Mouse (Mus musculus) heart, adult 2 months (tissue): ENCODE results near the gene Kcnk4. TPM values are rescaled to one million over a fixed set of nuclear protein-coding genes. Genes with fewer than 3 reads are reported as not detected.
A peak's percentile ranks its signal among the peaks of the same experiment; 100 is the strongest.

ENCODE experiments used
- DNase-seq, 2 experiments: peaks; one replicate each; pipeline ENCODE4 v3.0.0; 2021
- H3K27ac ChIP-seq: fragments of 200-600 bp; 2 replicates; pipeline ENCODE4 v1.8.1; 2022
- H3K27me3 ChIP-seq: fragments of 200-500 bp; 2 replicates; pipeline ENCODE4 v1.6.1; 2012; ENCODE audit warnings: mild to moderate bottlenecking, low read length, inconsistent platforms, mixed read lengths; ENCODE audit not compliant: control insufficient read depth, insufficient read depth
- H3K36me3 ChIP-seq: fragments of 200-500 bp; 2 replicates; pipeline ENCODE4 v1.6.1; 2012; ENCODE audit warnings: low read length, inconsistent platforms; ENCODE audit not compliant: control insufficient read depth, insufficient read depth
- H3K4me1 ChIP-seq: fragments of 200-500 bp; 2 replicates; pipeline ENCODE4 v1.6.1; 2011; ENCODE audit warnings: low read length; ENCODE audit not compliant: control insufficient read depth, insufficient read depth
- H3K4me3 ChIP-seq: fragments of 200-600 bp; 2 replicates; pipeline ENCODE4 v1.8.1; 2022
- H3K79me2 ChIP-seq: fragments of 200-500 bp; replicated peaks from 2 replicates; pipeline ENCODE4 v1.6.1; 2012; ENCODE audit warnings: mild to moderate bottlenecking, inconsistent platforms, low read length, moderate library complexity, mixed read lengths; ENCODE audit not compliant: control insufficient read depth, insufficient read depth
- H3K9ac ChIP-seq: fragments of 200-500 bp; 2 replicates; pipeline ENCODE4 v1.6.1; 2012; ENCODE audit warnings: low read depth, mild to moderate bottlenecking, control low read depth, inconsistent platforms, low read length, mixed read lengths
- CTCF ChIP-seq: fragments of 200-600 bp; IDR thresholded peaks from 2 replicates; pipeline ENCODE4 v1.8.1; 2022; ENCODE audit warnings: antibody characterized with exemption, mild to moderate bottlenecking, moderate library complexity
- EP300 ChIP-seq: fragments of 200-500 bp; IDR thresholded peaks from 2 replicates; pipeline ENCODE4 v1.6.1; 2011; ENCODE audit warnings: low read depth, low read length, control low read depth; ENCODE audit not compliant: insufficient read depth
- POLR2A ChIP-seq: fragments of 200-500 bp; IDR thresholded peaks from 2 replicates; pipeline ENCODE4 v1.6.1; 2011; ENCODE audit warnings: mild to moderate bottlenecking, low read depth, low read length, control low read depth; ENCODE audit not compliant: insufficient read depth
- WGBS: fragments of 180-500 bp; shearing (Covaris S2); methylation state at CpG from one replicate; pipeline ENCODE4 v1.1.7; 2018; 5-methylcytosine and 5-hydroxymethylcytosine counted together
- intact Hi-C: fragments of 180-260 bp; cut with DNase I; formaldehyde crosslinking; loops from one replicate; pipeline ENCODE4 v1.15.1; 2025
- polyA plus RNA-seq: library from polyadenylated mRNA; depleted of rRNA; stranded (reverse); fragments of >200 nt; gene quantifications from 2 replicates; pipeline ENCODE4 v1.2.3, GENCODE M21; 2012
- total RNA-seq, 2 experiments: library from RNA; stranded (reverse); gene quantifications; 2 replicates each; pipeline ENCODE4 v1.2.3; 2021

The Kcnk4 gene
- total and polyA plus RNA-seq, 3 experiments = 0.21 TPM; not detected in 2

- peak within 1 kb of the TSS; percentile 92 for H3K27ac ChIP-seq
- intact Hi-C loops = no loop called here
- peak within 1 kb of the TSS; percentile 84 for H3K9ac ChIP-seq
- no peaks in the 10 kb centered on the region for H3K36me3 ChIP-seq
- H3K27me3 ChIP-seq = peaks cover 5% of the 10 kb centered on the region
- under 1% methylated on average over 65 of the region's 66 CpGs for WGBS
- no peaks in the 10 kb centered on the region for H3K79me2 ChIP-seq
- peaks cover 10% of the 10 kb centered on the region for H3K4me1 ChIP-seq
- peak; percentile 100 for DNase-seq
- TF ChIP-seq CTCF = no peak
- peak; percentile 66; the same call in 1 of the 2 replicates for TF ChIP-seq EP300
- peak; percentile 75 for TF ChIP-seq POLR2A
- H3K4me3 ChIP-seq = peak within 1 kb of the TSS; percentile 84
Observed at GRCm38 (mm10) chr19:6921647-6922567, 12.4 kb downstream of the Kcnk4 start, which contains the start of gene Esrra. Esrra (minus strand) TSS chr19:6921813.

- H3K4me1 ChIP-seq = peaks cover 10% of the 10 kb centered on the region
Observed at GRCm38 (mm10) chr19:6920741-6921636, 13.3 kb downstream of the Kcnk4 start.

GRCm38 (mm10) chr19:6919876-6920740, 14.2 kb downstream of the Kcnk4 start:
- no peak overlapping the region; the same call in 1 of the 2 replicates for H3K27ac ChIP-seq
- no peaks in the 10 kb centered on the region for H3K79me2 ChIP-seq

More at GRCm38 (mm10) chr19:6920741-6921636, 13.3 kb downstream of the Kcnk4 start:
- Histone ChIP-seq H3K79me2 (no peaks in the 10 kb centered on the region), H3K36me3 (no peaks in the 10 kb centered on the region), H3K4me3 (peak overlapping the region; percentile 84), H3K27me3 (peaks cover 3% of the 10 kb centered on the region), H3K9ac (peak overlapping the region; percentile 84), H3K27ac (peak overlapping the region; percentile 88)
- no peak for DNase-seq
- WGBS = 1% methylated on average over 47 of the region's 48 CpGs
- TF ChIP-seq CTCF (0 out of 2 replicates have a peak, but pooled peaks have one; percentile 21), EP300 (no peak), POLR2A (no peak)
- intact Hi-C loops = loop anchor here (1.0 kb wide), 1 partner anchor 12 kb away; the partner anchor contains the start of gene Trmt112

GRCm38 (mm10) chr19:6919431-6919830, 14.9 kb downstream of the Kcnk4 start:
- H3K79me2 ChIP-seq = no peaks in the 10 kb centered on the region
- H3K4me1 ChIP-seq = peaks cover 7% of the 10 kb centered on the region
- no peaks in the 10 kb centered on the region for H3K27me3 ChIP-seq
- TF ChIP-seq EP300 (no peak), CTCF (no peak), POLR2A (no peak)
- H3K36me3 ChIP-seq = no peaks in the 10 kb centered on the region
- no peak for DNase-seq
- no peak overlapping the region for H3K27ac ChIP-seq
- intact Hi-C loops = no loop called here
- H3K4me3 ChIP-seq = no peak overlapping the region
- H3K9ac ChIP-seq = 0 out of 2 replicates have a peak overlapping the region, but pooled peaks have one; percentile 25

More at GRCm38 (mm10) chr19:6919876-6920740, 14.2 kb downstream of the Kcnk4 start:
- peak; percentile 61 to 68 for DNase-seq
- intact Hi-C loops = loop anchor here (1.0 kb wide), 1 partner anchor 11 kb away; the partner anchor contains the start of gene Trmt112
- WGBS = 38% methylated on average over 8 of the region's 8 CpGs
- TF ChIP-seq EP300 = no peak
- TF ChIP-seq CTCF = no peak
- no peak for TF ChIP-seq POLR2A
- Histone ChIP-seq H3K36me3 (no peaks in the 10 kb centered on the region), H3K4me3 (peak overlapping the region; percentile 84), H3K9ac (peak overlapping the region; percentile 84), H3K27me3 (0 out of 2 replicates have a peak, but pooled peaks cover 2% of the 10 kb centered on the region), H3K4me1 (peaks cover 10% of the 10 kb centered on the region)

GRCm38 (mm10) chr19:6918321-6918720, 16.0 kb downstream of the Kcnk4 start:
- 80% methylated on average over 4 of the region's 4 CpGs for WGBS
- no peak for DNase-seq
- Histone ChIP-seq H3K79me2 (no peaks in the 10 kb centered on the region), H3K9ac (no peak overlapping the region), H3K36me3 (no peaks in the 10 kb centered on the region), H3K27me3 (no peaks in the 10 kb centered on the region), H3K4me3 (no peak overlapping the region), H3K4me1 (peaks cover 7% of the 10 kb centered on the region), H3K27ac (no peak overlapping the region)
- TF ChIP-seq CTCF (no peak), EP300 (no peak), POLR2A (no peak)
- intact Hi-C loops = no loop called here
